8 mouse cellular contexts compared by ENCODE assay signal in the genomic region with DNA sequence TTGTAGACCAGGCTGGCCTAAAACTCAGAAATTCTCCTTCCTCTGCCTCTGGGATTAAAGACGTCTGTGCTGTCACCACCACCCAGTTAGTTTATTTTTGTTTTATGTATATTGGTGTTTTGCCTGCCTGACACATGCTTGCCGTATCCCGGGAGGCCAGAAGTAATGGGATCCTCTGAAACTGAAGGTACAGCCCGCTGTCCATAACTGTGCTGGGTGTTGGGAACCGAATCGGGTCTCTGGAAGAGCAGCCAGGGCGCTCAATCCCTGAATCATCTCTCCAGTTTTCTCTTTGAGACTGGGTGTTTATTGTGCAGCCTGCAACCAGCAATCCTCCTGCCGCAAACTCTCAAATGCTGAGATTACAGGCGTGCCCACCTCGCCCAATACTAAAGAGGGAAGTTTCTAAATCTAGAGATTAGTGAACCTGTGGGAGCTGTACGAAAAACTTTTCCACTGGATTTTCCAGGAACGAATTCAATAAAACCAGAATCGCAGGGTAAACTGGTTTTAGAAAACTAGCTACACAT. TPM values are rescaled to one million over a fixed set of nuclear protein-coding genes. Genes with fewer than 3 reads are reported as not detected.
DNase-seq lines count a peak whose midpoint lies in the region; ATAC-seq and TF ChIP-seq lines count a peak whose summit lies in the region.

No protein-coding gene starts in this region.

- peaks cover 2% of the 10 kb centered on the region; the same call in 1 of the 2 replicates for H3K4me1 ChIP-seq in lung, adult 2 months (ENCODE audit: control insufficient read depth, insufficient read depth, low read length)
- peaks cover 32% of the 10 kb centered on the region for H3K4me1 ChIP-seq in bone marrow macrophage, adult 2 months (ENCODE audit: control insufficient read depth, insufficient read depth, low read length)
- peaks cover 4% of the 10 kb centered on the region for H3K4me1 ChIP-seq in heart, adult 2 months (ENCODE audit: control insufficient read depth, insufficient read depth, low read length)
- peaks cover 21% of the 10 kb centered on the region for H3K4me1 ChIP-seq in kidney, embryonic 16.5 days (ENCODE audit: insufficient read depth, low read length)
- peaks cover 25% of the 10 kb centered on the region for H3K4me1 ChIP-seq in midbrain, embryonic 13.5 days (replicated peaks)

- peak overlapping the region; percentile 77 for H3K4me2 ChIP-seq in kidney, embryonic 16.5 days (replicated peaks; ENCODE audit: low read depth, low read length)
- peak overlapping the region; percentile 70 for H3K4me2 ChIP-seq in midbrain, embryonic 13.5 days (replicated peaks)

- no peaks in the 10 kb centered on the region for H3K36me3 ChIP-seq in heart, adult 2 months (ENCODE audit: control insufficient read depth, insufficient read depth, low read length)
- H3K36me3 ChIP-seq in kidney, embryonic 16.5 days (ENCODE audit: insufficient read depth, low read length), result 0 out of 2 replicates have a peak, but pooled peaks cover 2% of the 10 kb centered on the region
- H3K36me3 ChIP-seq in midbrain, embryonic 13.5 days, result 0 out of 2 replicates have a peak, but pooled peaks cover 4% of the 10 kb centered on the region

- peak overlapping the region; percentile 99 for H3K27ac ChIP-seq in bone marrow macrophage, adult 2 months (ENCODE audit: insufficient read depth, low read depth, low read length)
- H3K27ac ChIP-seq in heart, adult 2 months, result peak overlapping the region; percentile 98
- H3K27ac ChIP-seq in kidney, embryonic 16.5 days (ENCODE audit: low read length), result peak overlapping the region; percentile 100
- peak overlapping the region; percentile 98 for H3K27ac ChIP-seq in midbrain, embryonic 13.5 days

- H3K4me3 ChIP-seq in lung, adult 2 months (replicated peaks; ENCODE audit: extremely low read depth, low read depth, low read length), result peak overlapping the region; percentile 86
- peak overlapping the region; percentile 74 for H3K4me3 ChIP-seq in bone marrow macrophage, adult 2 months (ENCODE audit: insufficient read depth, low read length)
- H3K4me3 ChIP-seq in heart, adult 2 months, result peak overlapping the region; percentile 64
- peak overlapping the region; percentile 72 for H3K4me3 ChIP-seq in kidney, embryonic 16.5 days (ENCODE audit: low read length)
- peak overlapping the region; percentile 58 for H3K4me3 ChIP-seq in midbrain, embryonic 13.5 days (replicated peaks)

- H3K9ac ChIP-seq in heart, adult 2 months (ENCODE audit: low read depth, low read length), result peak overlapping the region; percentile 77
- H3K9ac ChIP-seq in kidney, embryonic 16.5 days (replicated peaks; ENCODE audit: low read length), result peak overlapping the region; percentile 91
- peak overlapping the region; percentile 77 for H3K9ac ChIP-seq in midbrain, embryonic 13.5 days (replicated peaks)

- no peaks in the 10 kb centered on the region for H3K9me3 ChIP-seq in kidney, embryonic 16.5 days (ENCODE audit: low read length)
- no peaks in the 10 kb centered on the region for H3K9me3 ChIP-seq in midbrain, embryonic 13.5 days

- H3K79me2 ChIP-seq in heart, adult 2 months (replicated peaks; ENCODE audit: control insufficient read depth, insufficient read depth, low read length), result peaks cover 1% of the 10 kb centered on the region; the same call in 1 of the 2 replicates

- TF ChIP-seq POLR2A in lung, adult 2 months (IDR thresholded peaks at IDR 0.05; ENCODE audit: borderline replicate concordance, extremely low read depth, low read depth, low read length), result 0 out of 2 replicates have a peak, but pooled peaks have one; percentile 28
- no peak for TF ChIP-seq POLR2A in bone marrow macrophage, adult 2 months (IDR thresholded peaks at IDR 0.05; ENCODE audit: borderline replicate concordance, low read depth, low read length)
- peak; percentile 34; the same call in 1 of the 2 replicates for TF ChIP-seq POLR2A in heart, adult 2 months (IDR thresholded peaks at IDR 0.05; ENCODE audit: insufficient read depth, low read depth, low read length)

- intact Hi-C loops in heart, adult 2 months (cut with DNase I), result loop anchor here (2.0 to 5.0 kb wide), 3 partner anchors 14 to 55 kb away; partner anchors contain the start of gene Sbno1

- 1% methylated on average over 13 of the region's 13 CpGs for WGBS in lung, adult 2 months
- 2% methylated on average over 13 of the region's 13 CpGs for WGBS in heart, adult 2 months
- WGBS in kidney, embryonic 16.5 days, result 2% methylated on average over 13 of the region's 13 CpGs
- WGBS in midbrain, embryonic 13.5 days, result 5% methylated on average over 13 of the region's 13 CpGs

- H3K27me3 ChIP-seq in heart, adult 2 months (ENCODE audit: control insufficient read depth, insufficient read depth, low read length), result no peaks in the 10 kb centered on the region
- H3K27me3 ChIP-seq in kidney, embryonic 16.5 days (ENCODE audit: insufficient read depth, low read length), result no peaks in the 10 kb centered on the region
- H3K27me3 ChIP-seq in midbrain, embryonic 13.5 days, result no peaks in the 10 kb centered on the region

- no peak for ATAC-seq in kidney, embryonic 16.5 days (ENCODE audit: low FRiP score, low TSS enrichment)
- no peak for ATAC-seq in midbrain, embryonic 13.5 days

- peak; percentile 59 for DNase-seq in lung, adult 2 months
- no peak for DNase-seq in lung, postnatal 10 days
- peak; percentile 60 to 65 for DNase-seq in heart, adult 2 months
- no peak for DNase-seq in urinary bladder, postnatal 25 days (ENCODE audit: low spot score)
- no peak for DNase-seq in layer of hippocampus, adult 18-20 months (ENCODE audit: low spot score in 2 of 2)

- TF ChIP-seq EP300 in heart, adult 2 months (IDR thresholded peaks at IDR 0.05; ENCODE audit: insufficient read depth, low read depth, low read length), result no peak

- no peak for TF ChIP-seq CTCF in lung, adult 2 months (IDR thresholded peaks at IDR 0.05; ENCODE audit: insufficient read depth, low read length)
- TF ChIP-seq CTCF in bone marrow macrophage, adult 2 months (IDR thresholded peaks at IDR 0.05; ENCODE audit: low read depth, low read length), result no peak
- no peak for TF ChIP-seq CTCF in heart, adult 2 months (IDR thresholded peaks at IDR 0.05)

RNA-seq across cellular contexts. Expression of gene Snrnp35, which starts 0.4 kb away (rescaled TPM):
- 3.0 and 4.8 TPM in 2 replicates for polyA plus RNA-seq in lung, adult 2 months (2012; rRNA removed)
- polyA plus RNA-seq in bone marrow macrophage, adult 2 months (2012; ENCODE audit: insufficient read depth, insufficient read length, missing spikeins), result 20.5 and 21.6 TPM in 2 replicates
- total RNA-seq in heart, adult 2 months (2021), result 10 to 100 TPM; 10.5 to 14.5 TPM
- polyA plus RNA-seq in heart, adult 2 months (2012; rRNA removed), result 2.4 and 4.5 TPM in 2 replicates
- polyA plus RNA-seq in kidney, embryonic 16.5 days (2015; fragmentation: Nextera tagmentation; extraction: Ambion mirVana), result 27.4 and 29.4 TPM in 2 replicates
- 26.1 and 26.3 TPM in 2 replicates for polyA plus RNA-seq in midbrain, embryonic 13.5 days (2015; fragmentation: Nextera tagmentation; extraction: Ambion mirVana)
- total RNA-seq in layer of hippocampus, adult 18-20 months (2021), result 10 to 100 TPM; 25.3 to 28.7 TPM

RNA-seq across cellular contexts. Expression of gene Rilpl2, which starts 4.3 kb away (rescaled TPM):
- 19.6 and 20.6 TPM in 2 replicates for polyA plus RNA-seq in lung, adult 2 months (2012; rRNA removed)
- polyA plus RNA-seq in bone marrow macrophage, adult 2 months (2012; ENCODE audit: insufficient read depth, insufficient read length, missing spikeins), result 106 and 113 TPM in 2 replicates
- 1 to 10 TPM; 6.8 to 9.1 TPM for total RNA-seq in heart, adult 2 months (2021)
- 6.9 and 8.4 TPM in 2 replicates for polyA plus RNA-seq in heart, adult 2 months (2012; rRNA removed)
- 34.7 and 36.8 TPM in 2 replicates for polyA plus RNA-seq in kidney, embryonic 16.5 days (2015; fragmentation: Nextera tagmentation; extraction: Ambion mirVana)
- polyA plus RNA-seq in midbrain, embryonic 13.5 days (2015; fragmentation: Nextera tagmentation; extraction: Ambion mirVana), result 18.2 and 19.4 TPM in 2 replicates
- total RNA-seq in layer of hippocampus, adult 18-20 months (2021), result 10 to 100 TPM; 20.4 to 22.6 TPM

RNA-seq across cellular contexts. Expression of gene Kmt5a, which starts 42.8 kb away (rescaled TPM):
- 31.7 and 36.5 TPM in 2 replicates for polyA plus RNA-seq in lung, adult 2 months (2012; rRNA removed)
- 49.2 and 58.6 TPM in 2 replicates for polyA plus RNA-seq in bone marrow macrophage, adult 2 months (2012; ENCODE audit: insufficient read depth, insufficient read length, missing spikeins)
- 100 to 1,000 TPM; 191 to 210 TPM for total RNA-seq in heart, adult 2 months (2021)
- polyA plus RNA-seq in heart, adult 2 months (2012; rRNA removed), result 136 and 162 TPM in 2 replicates
- 30.7 and 38.1 TPM in 2 replicates for polyA plus RNA-seq in kidney, embryonic 16.5 days (2015; fragmentation: Nextera tagmentation; extraction: Ambion mirVana)
- 20.4 and 23.6 TPM in 2 replicates for polyA plus RNA-seq in midbrain, embryonic 13.5 days (2015; fragmentation: Nextera tagmentation; extraction: Ambion mirVana)
- total RNA-seq in layer of hippocampus, adult 18-20 months (2021), result 10 to 100 TPM; 66.3 to 73.0 TPM

RNA-seq across cellular contexts. Expression of gene Rilpl1, which starts 48.7 kb away (rescaled TPM):
- 24.4 and 26.0 TPM in 2 replicates for polyA plus RNA-seq in lung, adult 2 months (2012; rRNA removed)
- 2.4 and 2.8 TPM in 2 replicates for polyA plus RNA-seq in bone marrow macrophage, adult 2 months (2012; ENCODE audit: insufficient read depth, insufficient read length, missing spikeins)
- 100 to 1,000 TPM; 189 to 251 TPM for total RNA-seq in heart, adult 2 months (2021)
- polyA plus RNA-seq in heart, adult 2 months (2012; rRNA removed), result 166 and 182 TPM in 2 replicates
- polyA plus RNA-seq in kidney, embryonic 16.5 days (2015; fragmentation: Nextera tagmentation; extraction: Ambion mirVana), result 21.7 and 21.9 TPM in 2 replicates
- polyA plus RNA-seq in midbrain, embryonic 13.5 days (2015; fragmentation: Nextera tagmentation; extraction: Ambion mirVana), result 9.1 and 10.3 TPM in 2 replicates
- 10 to 100 TPM; 75.7 to 89.4 TPM for total RNA-seq in layer of hippocampus, adult 18-20 months (2021)

RNA-seq across cellular contexts. Expression of gene Sbno1, which starts 56.7 kb away (rescaled TPM):
- polyA plus RNA-seq in lung, adult 2 months (2012; rRNA removed), result 15.5 and 19.2 TPM in 2 replicates
- polyA plus RNA-seq in bone marrow macrophage, adult 2 months (2012; ENCODE audit: insufficient read depth, insufficient read length, missing spikeins), result 57.5 and 59.2 TPM in 2 replicates
- 10 to 100 TPM; 58.8 to 62.9 TPM for total RNA-seq in heart, adult 2 months (2021)
- 11.3 and 18.5 TPM in 2 replicates for polyA plus RNA-seq in heart, adult 2 months (2012; rRNA removed)
- polyA plus RNA-seq in kidney, embryonic 16.5 days (2015; fragmentation: Nextera tagmentation; extraction: Ambion mirVana), result 72.7 and 94.8 TPM in 2 replicates
- polyA plus RNA-seq in midbrain, embryonic 13.5 days (2015; fragmentation: Nextera tagmentation; extraction: Ambion mirVana), result 116 and 118 TPM in 2 replicates
- total RNA-seq in layer of hippocampus, adult 18-20 months (2021), result 100 to 1,000 TPM; 148 to 154 TPM

Comparison
In these comparisons a context has a peak if more than half of its experiments do, and no peak if none do; other contexts are left out.
1. DNase-seq: peak in lung, adult 2 months (single experiment) and heart, adult 2 months (2 of 2); none in lung, postnatal 10 days (single experiment), urinary bladder, postnatal 25 days (single experiment) and layer of hippocampus, adult 18-20 months (0 of 2).
2. Peak in every context shown above with its lines, with median percentiles within 50 percentile points of each other: H3K4me3 ChIP-seq, H3K27ac ChIP-seq and H3K9ac ChIP-seq.